Mouse (Mus musculus): ENCODE results near the gene Ctnnbl1. TPM values are rescaled to one million over a fixed set of nuclear protein-coding genes. Genes with fewer than 3 reads are reported as not detected.

Gene Ctnnbl1
- polyA plus RNA-seq, 1 experiment from 2014 or later, result 88.6 TPM

DNA sequence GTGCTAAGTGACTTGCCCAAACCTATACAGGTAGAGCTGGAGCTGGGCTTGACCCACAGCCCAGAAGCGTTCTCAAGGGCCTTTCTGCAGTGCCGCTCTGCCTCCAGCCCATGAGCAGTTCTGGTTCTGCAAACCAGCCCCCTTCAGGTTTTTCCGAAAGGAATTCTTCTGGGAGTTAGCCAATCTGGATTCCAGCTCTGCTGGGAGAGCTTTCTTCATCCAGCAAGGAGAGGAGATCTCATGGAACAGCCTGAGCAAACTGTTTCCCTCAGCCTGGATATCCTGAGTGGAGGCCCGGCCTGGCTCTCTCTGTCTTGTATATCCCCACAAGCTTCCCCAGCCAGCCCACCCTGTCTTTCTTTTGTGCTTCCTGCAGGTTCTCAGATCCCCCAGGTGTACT lies 75.9 kb downstream of the Ctnnbl1 start:
- Histone ChIP-seq H3K4me1 (ENCODE audit: control insufficient read depth, insufficient read depth, low read length) (0 out of 2 replicates have a peak, but pooled peaks cover 3% of the 10 kb centered on the region), H3K36me3 (ENCODE audit: control insufficient read depth, insufficient read depth, low read length) (peaks cover 3% of the 10 kb centered on the region; the same call in 1 of the 2 replicates), H3K27me3 (ENCODE audit: control insufficient read depth, insufficient read depth, low read length) (no peaks in the 10 kb centered on the region), H3K27ac (replicated peaks; ENCODE audit: low read depth, low read length) (no peak overlapping the region), H3K9me3 (ENCODE audit: control insufficient read depth, low read length) (no peaks in the 10 kb centered on the region), H3K9ac (ENCODE audit: low read length) (no peak overlapping the region), H3K4me2 (ENCODE audit: low read depth, severe bottlenecking) (no peak overlapping the region), H3K4me3 (ENCODE audit: low read depth, low read length) (no peak overlapping the region)
- no peak for ATAC-seq (ENCODE audit: insufficient number of reproducible peaks, low FRiP score, low TSS enrichment, low read depth)
- WGBS, result 87% methylated on average over 4 of the region's 4 CpGs
- no peak for DNase-seq (ENCODE audit: low spot score)

- Histone ChIP-seq H3K36me3 (ENCODE audit: control insufficient read depth, insufficient read depth, low read length) (peaks cover 3% of the 10 kb centered on the region; the same call in 1 of the 2 replicates), H3K4me3 (ENCODE audit: low read depth, low read length) (no peak overlapping the region), H3K9ac (ENCODE audit: low read length) (no peak overlapping the region), H3K27ac (replicated peaks; ENCODE audit: low read depth, low read length) (no peak overlapping the region), H3K27me3 (ENCODE audit: control insufficient read depth, insufficient read depth, low read length) (no peaks in the 10 kb centered on the region), H3K4me1 (ENCODE audit: control insufficient read depth, insufficient read depth, low read length) (no peaks in the 10 kb centered on the region), H3K4me2 (ENCODE audit: low read depth, severe bottlenecking) (no peak overlapping the region), H3K9me3 (ENCODE audit: control insufficient read depth, low read length) (no peaks in the 10 kb centered on the region)
- 76% methylated on average over 11 of the region's 11 CpGs for WGBS
- DNase-seq (ENCODE audit: low spot score), result no peak
- ATAC-seq (ENCODE audit: insufficient number of reproducible peaks, low FRiP score, low TSS enrichment, low read depth), result no peak
These were observed 77.1 kb downstream of the Ctnnbl1 start for GRCm38 (mm10) chr2:157814116-157814964.

GRCm38 (mm10) chr2:157814965-157815283 lies 77.7 kb downstream of the Ctnnbl1 start:
- DNase-seq (ENCODE audit: low spot score) (no peak), ATAC-seq (ENCODE audit: insufficient number of reproducible peaks, low FRiP score, low TSS enrichment, low read depth) (no peak)
- Histone ChIP-seq H3K4me1 (ENCODE audit: control insufficient read depth, insufficient read depth, low read length) (no peaks in the 10 kb centered on the region), H3K36me3 (ENCODE audit: control insufficient read depth, insufficient read depth, low read length) (peaks cover 3% of the 10 kb centered on the region; the same call in 1 of the 2 replicates), H3K4me2 (ENCODE audit: low read depth, severe bottlenecking) (no peak overlapping the region), H3K4me3 (ENCODE audit: low read depth, low read length) (no peak overlapping the region), H3K9ac (ENCODE audit: low read length) (no peak overlapping the region), H3K27me3 (ENCODE audit: control insufficient read depth, insufficient read depth, low read length) (no peaks in the 10 kb centered on the region), H3K9me3 (ENCODE audit: control insufficient read depth, low read length) (no peaks in the 10 kb centered on the region), H3K27ac (replicated peaks; ENCODE audit: low read depth, low read length) (no peak overlapping the region)
- WGBS, result 90% methylated on average over 2 of the region's 2 CpGs

- Histone ChIP-seq H3K9ac (ENCODE audit: low read length) (no peak overlapping the region), H3K4me2 (ENCODE audit: low read depth, severe bottlenecking) (no peak overlapping the region), H3K27me3 (ENCODE audit: control insufficient read depth, insufficient read depth, low read length) (no peaks in the 10 kb centered on the region), H3K9me3 (ENCODE audit: control insufficient read depth, low read length) (no peaks in the 10 kb centered on the region), H3K27ac (replicated peaks; ENCODE audit: low read depth, low read length) (no peak overlapping the region), H3K4me1 (ENCODE audit: control insufficient read depth, insufficient read depth, low read length) (no peaks in the 10 kb centered on the region), H3K36me3 (ENCODE audit: control insufficient read depth, insufficient read depth, low read length) (peaks cover 2% of the 10 kb centered on the region; the same call in 1 of the 2 replicates), H3K4me3 (ENCODE audit: low read depth, low read length) (no peak overlapping the region)
- DNase-seq (ENCODE audit: low spot score) (no peak), ATAC-seq (ENCODE audit: insufficient number of reproducible peaks, low FRiP score, low TSS enrichment, low read depth) (no peak)
- 83% methylated on average over 9 of the region's 9 CpGs for WGBS
These were observed 80.5 kb downstream of the Ctnnbl1 start for GRCm38 (mm10) chr2:157817672-157818071.

DNA sequence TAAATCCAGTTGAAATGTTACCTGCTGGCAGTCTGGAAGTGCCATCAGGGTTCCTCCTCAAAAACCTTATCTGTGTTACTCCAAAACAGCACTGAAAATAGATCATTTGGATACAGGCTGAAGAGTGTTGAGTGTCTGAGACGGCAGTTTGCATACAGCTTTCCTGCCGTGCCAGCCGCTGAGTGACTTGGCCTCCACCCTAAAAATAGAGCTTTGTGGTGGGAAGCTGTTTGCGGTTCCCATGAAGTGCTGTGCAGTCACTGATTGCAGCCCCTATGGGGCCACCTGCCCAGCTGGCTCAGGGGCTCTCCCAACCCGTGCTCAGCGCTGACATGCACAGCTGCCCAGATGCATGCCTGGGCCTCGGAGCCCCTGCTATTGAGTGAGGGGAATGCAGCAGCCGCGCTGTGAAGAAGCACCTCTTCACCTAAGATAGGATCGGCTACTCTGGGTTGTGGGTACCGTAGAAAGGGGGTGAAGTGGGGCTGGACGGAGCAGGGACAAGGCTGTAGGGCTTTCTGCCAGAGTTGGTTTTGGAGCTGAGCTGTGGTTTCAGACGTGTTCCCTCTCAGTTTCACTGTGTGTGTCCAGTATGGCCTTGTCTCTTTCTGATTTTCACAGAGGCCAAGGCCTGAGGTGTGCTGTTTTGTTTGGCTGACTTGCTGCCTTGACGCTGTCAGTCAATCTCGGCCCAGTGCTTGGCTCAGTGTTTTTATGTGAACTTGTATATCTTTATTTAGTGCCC lies 81.5 kb downstream of the Ctnnbl1 start:
- DNase-seq (ENCODE audit: low spot score) (no peak), ATAC-seq (ENCODE audit: insufficient number of reproducible peaks, low FRiP score, low TSS enrichment, low read depth) (no peak)
- no peaks in the 10 kb centered on the region for H3K4me1 ChIP-seq (ENCODE audit: control insufficient read depth, insufficient read depth, low read length)
- no peak overlapping the region for H3K27ac ChIP-seq (replicated peaks; ENCODE audit: low read depth, low read length)
- H3K36me3 ChIP-seq (ENCODE audit: control insufficient read depth, insufficient read depth, low read length), result no peaks in the 10 kb centered on the region
- H3K9me3 ChIP-seq (ENCODE audit: control insufficient read depth, low read length), result no peaks in the 10 kb centered on the region
- H3K4me2 ChIP-seq (ENCODE audit: low read depth, severe bottlenecking), result no peak overlapping the region
- H3K4me3 ChIP-seq (ENCODE audit: low read depth, low read length), result no peak overlapping the region
- H3K9ac ChIP-seq (ENCODE audit: low read length), result no peak overlapping the region
- WGBS, result 84% methylated on average over 15 of the region's 15 CpGs
- no peaks in the 10 kb centered on the region for H3K27me3 ChIP-seq (ENCODE audit: control insufficient read depth, insufficient read depth, low read length)

DNA sequence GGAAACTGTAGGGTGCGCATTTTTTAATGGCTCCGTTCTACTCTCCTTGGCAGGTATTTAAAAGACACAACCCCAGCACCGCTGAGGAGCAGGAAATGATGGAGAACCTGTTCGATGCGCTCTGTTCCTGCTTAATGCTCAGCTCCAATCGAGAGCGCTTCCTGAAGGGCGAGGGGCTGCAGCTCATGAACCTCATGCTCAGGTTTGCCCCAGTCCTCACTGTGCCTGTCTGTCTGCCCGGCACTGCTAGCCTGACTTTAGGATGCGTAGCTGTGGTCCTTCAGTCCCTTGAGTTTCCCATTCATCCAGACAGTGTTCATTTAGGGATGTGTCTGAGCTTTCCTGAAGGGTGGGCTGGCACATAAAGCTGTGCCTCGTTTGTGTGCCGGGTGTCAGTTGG lies 82.2 kb downstream of the Ctnnbl1 start:
- Histone ChIP-seq H3K4me2 (ENCODE audit: low read depth, severe bottlenecking) (no peak overlapping the region), H3K27me3 (ENCODE audit: control insufficient read depth, insufficient read depth, low read length) (no peaks in the 10 kb centered on the region), H3K36me3 (ENCODE audit: control insufficient read depth, insufficient read depth, low read length) (peaks cover 2% of the 10 kb centered on the region; the same call in 1 of the 2 replicates), H3K4me1 (ENCODE audit: control insufficient read depth, insufficient read depth, low read length) (no peaks in the 10 kb centered on the region), H3K27ac (replicated peaks; ENCODE audit: low read depth, low read length) (no peak overlapping the region), H3K9ac (ENCODE audit: low read length) (no peak overlapping the region), H3K4me3 (ENCODE audit: low read depth, low read length) (no peak overlapping the region), H3K9me3 (ENCODE audit: control insufficient read depth, low read length) (no peaks in the 10 kb centered on the region)
- DNase-seq (ENCODE audit: low spot score) (no peak), ATAC-seq (ENCODE audit: insufficient number of reproducible peaks, low FRiP score, low TSS enrichment, low read depth) (no peak)
- 89% methylated on average over 12 of the region's 12 CpGs for WGBS

DNA sequence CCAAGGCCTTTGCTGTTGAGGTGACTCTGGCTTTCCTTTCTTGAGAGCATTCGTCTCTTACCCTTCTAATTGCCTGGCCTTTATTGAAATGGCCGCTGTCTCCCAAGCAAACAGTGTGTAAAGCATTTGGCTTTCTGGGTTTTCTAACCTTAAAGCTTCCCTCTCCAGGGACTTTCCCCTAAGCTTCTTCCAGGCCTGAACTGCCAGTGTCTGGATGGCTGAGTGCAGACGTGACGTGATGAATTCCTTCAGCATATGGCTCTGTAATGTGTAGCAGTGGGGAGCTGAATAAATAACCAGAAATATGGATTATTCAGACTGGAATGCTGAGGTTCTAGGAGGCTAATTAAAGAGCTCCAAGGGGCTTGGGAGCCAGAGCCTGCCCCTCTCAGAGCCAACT lies 84.1 kb downstream of the Ctnnbl1 start:
- H3K27me3 ChIP-seq (ENCODE audit: control insufficient read depth, insufficient read depth, low read length), result no peaks in the 10 kb centered on the region
- ATAC-seq (ENCODE audit: insufficient number of reproducible peaks, low FRiP score, low TSS enrichment, low read depth) (no peak), DNase-seq (ENCODE audit: low spot score) (no peak)
- H3K9me3 ChIP-seq (ENCODE audit: control insufficient read depth, low read length), result no peaks in the 10 kb centered on the region
- 85% methylated on average over 4 of the region's 4 CpGs for WGBS
- H3K4me1 ChIP-seq (ENCODE audit: control insufficient read depth, insufficient read depth, low read length), result no peaks in the 10 kb centered on the region
- peaks cover 2% of the 10 kb centered on the region; the same call in 1 of the 2 replicates for H3K36me3 ChIP-seq (ENCODE audit: control insufficient read depth, insufficient read depth, low read length)
- no peak overlapping the region for H3K27ac ChIP-seq (replicated peaks; ENCODE audit: low read depth, low read length)
- H3K9ac ChIP-seq (ENCODE audit: low read length), result no peak overlapping the region
- no peak overlapping the region for H3K4me2 ChIP-seq (ENCODE audit: low read depth, severe bottlenecking)
- H3K4me3 ChIP-seq (ENCODE audit: low read depth, low read length), result no peak overlapping the region

- ATAC-seq (ENCODE audit: insufficient number of reproducible peaks, low FRiP score, low TSS enrichment, low read depth) (no peak), DNase-seq (ENCODE audit: low spot score) (no peak)
- H3K27ac ChIP-seq (replicated peaks; ENCODE audit: low read depth, low read length), result no peak overlapping the region
- H3K9ac ChIP-seq (ENCODE audit: low read length), result no peak overlapping the region
- H3K4me1 ChIP-seq (ENCODE audit: control insufficient read depth, insufficient read depth, low read length), result no peaks in the 10 kb centered on the region
- H3K27me3 ChIP-seq (ENCODE audit: control insufficient read depth, insufficient read depth, low read length), result no peaks in the 10 kb centered on the region
- H3K4me3 ChIP-seq (ENCODE audit: low read depth, low read length), result no peak overlapping the region
- WGBS, result 88% methylated on average over 3 of the region's 3 CpGs
- H3K9me3 ChIP-seq (ENCODE audit: control insufficient read depth, low read length), result no peaks in the 10 kb centered on the region
- H3K4me2 ChIP-seq (ENCODE audit: low read depth, severe bottlenecking), result no peak overlapping the region
- peaks cover 2% of the 10 kb centered on the region; the same call in 1 of the 2 replicates for H3K36me3 ChIP-seq (ENCODE audit: control insufficient read depth, insufficient read depth, low read length)
These were observed 86.3 kb downstream of the Ctnnbl1 start for GRCm38 (mm10) chr2:157823456-157823855.
